In genomic region chr10:120210096-120210495, GRCm38 (mm10) we compare ENCODE assay signal across 9 mouse cellular contexts. TPM values are rescaled to one million over a fixed set of nuclear protein-coding genes. Genes with fewer than 3 reads are reported as not detected.
DNase-seq lines count a peak whose midpoint lies in the region; ATAC-seq lines count a peak whose summit lies in the region.
"Had no signal": no experiment of that assay in that cellular context is flagged by ENCODE, and none has a peak within 500 bp of the region (broad histone marks: within the 10 kb centered on the region; RNA-seq: fewer than 3 reads in every experiment).

No protein-coding gene starts in this region.

- H3K4me3 ChIP-seq in erythroblast, embryonic 14.5 days (replicated peaks), result peak overlapping the region; percentile 89
- peak overlapping the region; percentile 95; the same call in 1 of the 2 replicates for H3K4me3 ChIP-seq in limb, embryonic 12.5 days (replicated peaks)
- no peak overlapping the region for H3K4me3 ChIP-seq in limb, embryonic 10.5 days
- 0 out of 2 replicates have a peak overlapping the region, but pooled peaks have one; percentile 92 for H3K4me3 ChIP-seq in intestine, embryonic 15.5 days (replicated peaks)
- peak overlapping the region; percentile 97 for H3K4me3 ChIP-seq in midbrain, embryonic 13.5 days (replicated peaks)

- no peak for DNase-seq in limb, embryonic 10.5 days (ENCODE audit: low spot score)
- no peak for DNase-seq in spleen, adult 18-20 months
- DNase-seq: lung, postnatal 4 days had no signal

- ATAC-seq in erythroblast, adult 5-6 weeks (replicated peaks; ENCODE audit: low FRiP score, poor library complexity, severe bottlenecking), result no peak
- no peak for ATAC-seq in limb, embryonic 12.5 days (ENCODE audit: insufficient number of reproducible peaks, insufficient read depth, low FRiP score, low TSS enrichment, low read depth)
- ATAC-seq in intestine, embryonic 15.5 days, result no peak
- ATAC-seq in midbrain, embryonic 13.5 days, result no peak
- ATAC-seq in cerebellum, adult (ENCODE audit: insufficient number of reproducible peaks, low FRiP score, low TSS enrichment), result no peak

- WGBS in limb, embryonic 12.5 days, result 88% methylated on average over 3 of the region's 3 CpGs
- 85% methylated on average over 3 of the region's 3 CpGs for WGBS in limb, embryonic 10.5 days
- 80% methylated on average over 3 of the region's 3 CpGs for WGBS in intestine, embryonic 15.5 days
- WGBS in midbrain, embryonic 13.5 days, result 96% methylated on average over 3 of the region's 3 CpGs

- H3K4me2 ChIP-seq in limb, embryonic 12.5 days, result peak overlapping the region; percentile 82; the same call in 1 of the 2 replicates
- H3K4me2 ChIP-seq in intestine, embryonic 15.5 days (replicated peaks), result peak overlapping the region; percentile 62
- H3K4me2 ChIP-seq in midbrain, embryonic 13.5 days (replicated peaks), result peak overlapping the region; percentile 74; the same call in 1 of the 2 replicates

- H3K27ac ChIP-seq in limb, embryonic 12.5 days, result no peak overlapping the region
- no peak overlapping the region for H3K27ac ChIP-seq in limb, embryonic 10.5 days
- H3K27ac ChIP-seq in intestine, embryonic 15.5 days, result no peak overlapping the region
- H3K27ac ChIP-seq in midbrain, embryonic 13.5 days, result no peak overlapping the region

- peaks cover 24% of the 10 kb centered on the region for H3K4me1 ChIP-seq in erythroblast, embryonic 14.5 days (ENCODE audit: control insufficient read depth)
- H3K4me1 ChIP-seq in limb, embryonic 12.5 days (replicated peaks), result peaks cover 8% of the 10 kb centered on the region
- H3K4me1 ChIP-seq in limb, embryonic 10.5 days, result peaks cover 11% of the 10 kb centered on the region
- peaks cover 3% of the 10 kb centered on the region; the same call in 1 of the 2 replicates for H3K4me1 ChIP-seq in intestine, embryonic 15.5 days (replicated peaks)
- peaks cover 10% of the 10 kb centered on the region for H3K4me1 ChIP-seq in midbrain, embryonic 13.5 days (replicated peaks)

- peaks cover 12% of the 10 kb centered on the region for H3K36me3 ChIP-seq in erythroblast, embryonic 14.5 days (ENCODE audit: control insufficient read depth)
- peaks cover 13% of the 10 kb centered on the region; the same call in 1 of the 2 replicates for H3K36me3 ChIP-seq in limb, embryonic 12.5 days
- H3K36me3 ChIP-seq in limb, embryonic 10.5 days, result peaks cover 11% of the 10 kb centered on the region
- H3K36me3 ChIP-seq in intestine, embryonic 15.5 days, result no peaks in the 10 kb centered on the region
- no peaks in the 10 kb centered on the region; the same call in 1 of the 2 replicates for H3K36me3 ChIP-seq in midbrain, embryonic 13.5 days

- no peak overlapping the region for H3K9ac ChIP-seq in limb, embryonic 12.5 days (replicated peaks)
- no peak overlapping the region for H3K9ac ChIP-seq in intestine, embryonic 15.5 days
- no peak overlapping the region for H3K9ac ChIP-seq in midbrain, embryonic 13.5 days (replicated peaks)

- H3K9me3 ChIP-seq in erythroblast, embryonic 14.5 days (ENCODE audit: control insufficient read depth, low read length), result 0 out of 2 replicates have a peak, but pooled peaks cover 3% of the 10 kb centered on the region
- peaks cover 7% of the 10 kb centered on the region for H3K9me3 ChIP-seq in limb, embryonic 12.5 days
- H3K9me3 ChIP-seq in limb, embryonic 10.5 days (replicated peaks), result no peaks in the 10 kb centered on the region
- H3K9me3 ChIP-seq in intestine, embryonic 15.5 days, result no peaks in the 10 kb centered on the region
- 0 out of 2 replicates have a peak, but pooled peaks cover 6% of the 10 kb centered on the region for H3K9me3 ChIP-seq in midbrain, embryonic 13.5 days

- no peaks in the 10 kb centered on the region for H3K27me3 ChIP-seq in erythroblast, embryonic 14.5 days (ENCODE audit: control insufficient read depth)
- no peaks in the 10 kb centered on the region for H3K27me3 ChIP-seq in limb, embryonic 12.5 days
- no peaks in the 10 kb centered on the region for H3K27me3 ChIP-seq in limb, embryonic 10.5 days (ENCODE audit: low read depth, poor library complexity, severe bottlenecking)
- H3K27me3 ChIP-seq in intestine, embryonic 15.5 days (replicated peaks), result no peaks in the 10 kb centered on the region
- 0 out of 2 replicates have a peak, but pooled peaks cover 2% of the 10 kb centered on the region for H3K27me3 ChIP-seq in midbrain, embryonic 13.5 days

RNA-seq across cellular contexts. Expression of gene Irak3, which starts 8.2 kb away (rescaled TPM):
- polyA plus RNA-seq in erythroblast, embryonic 14.5 days (2012), result 0.03 TPM in 1 of 2 replicates, not detected in the other
- total RNA-seq in erythroblast, adult 5-6 weeks (2015; ENCODE audit: low replicate concordance), result 17.3 and 37.1 TPM in 2 replicates
- total RNA-seq in erythroblast, adult 5-6 weeks (2017; ENCODE audit: low replicate concordance), result 5.7 and 9.2 TPM in 2 replicates
- 0.81 and 1.0 TPM in 2 replicates for polyA plus RNA-seq in limb, embryonic 12.5 days (2016; fragmentation: Nextera tagmentation; extraction: Ambion mirVana)
- 0.55 and 0.78 TPM in 2 replicates for polyA plus RNA-seq in limb, embryonic 10.5 days (2016; fragmentation: Nextera tagmentation; extraction: Ambion mirVana)
- 1.0 and 1.2 TPM in 2 replicates for polyA plus RNA-seq in intestine, embryonic 15.5 days (2015; fragmentation: Nextera tagmentation; extraction: Ambion mirVana)
- polyA plus RNA-seq in midbrain, embryonic 13.5 days (2015; fragmentation: Nextera tagmentation; extraction: Ambion mirVana), result 0.24 and 0.36 TPM in 2 replicates

RNA-seq across cellular contexts. Expression of gene Tmbim4, which starts 8.7 kb away (rescaled TPM):
- 4.8 and 4.9 TPM in 2 replicates for polyA plus RNA-seq in erythroblast, embryonic 14.5 days (2012)
- 53.4 and 61.2 TPM in 2 replicates for total RNA-seq in erythroblast, adult 5-6 weeks (2015; ENCODE audit: low replicate concordance)
- total RNA-seq in erythroblast, adult 5-6 weeks (2017; ENCODE audit: low replicate concordance), result 48.5 and 53.2 TPM in 2 replicates
- 66.5 and 78.7 TPM in 2 replicates for polyA plus RNA-seq in limb, embryonic 12.5 days (2016; fragmentation: Nextera tagmentation; extraction: Ambion mirVana)
- polyA plus RNA-seq in limb, embryonic 10.5 days (2016; fragmentation: Nextera tagmentation; extraction: Ambion mirVana), result 74.3 and 77.6 TPM in 2 replicates
- 117 and 131 TPM in 2 replicates for polyA plus RNA-seq in intestine, embryonic 15.5 days (2015; fragmentation: Nextera tagmentation; extraction: Ambion mirVana)
- polyA plus RNA-seq in midbrain, embryonic 13.5 days (2015; fragmentation: Nextera tagmentation; extraction: Ambion mirVana), result 95.0 and 98.6 TPM in 2 replicates

RNA-seq across cellular contexts. Expression of gene Llph, which starts 16.8 kb away (rescaled TPM):
- 4.3 and 4.5 TPM in 2 replicates for polyA plus RNA-seq in erythroblast, embryonic 14.5 days (2012)
- 14.8 and 17.6 TPM in 2 replicates for total RNA-seq in erythroblast, adult 5-6 weeks (2015; ENCODE audit: low replicate concordance)
- 15.8 and 27.3 TPM in 2 replicates for total RNA-seq in erythroblast, adult 5-6 weeks (2017; ENCODE audit: low replicate concordance)
- polyA plus RNA-seq in limb, embryonic 12.5 days (2016; fragmentation: Nextera tagmentation; extraction: Ambion mirVana), result 47.7 and 50.0 TPM in 2 replicates
- 61.6 and 70.2 TPM in 2 replicates for polyA plus RNA-seq in limb, embryonic 10.5 days (2016; fragmentation: Nextera tagmentation; extraction: Ambion mirVana)
- polyA plus RNA-seq in intestine, embryonic 15.5 days (2015; fragmentation: Nextera tagmentation; extraction: Ambion mirVana), result 53.6 and 56.0 TPM in 2 replicates
- polyA plus RNA-seq in midbrain, embryonic 13.5 days (2015; fragmentation: Nextera tagmentation; extraction: Ambion mirVana), result 45.5 and 46.7 TPM in 2 replicates

Comparison
In these comparisons a context has a peak if more than half of its experiments do, and no peak if none do; other contexts are left out.
1. RNA of gene Tmbim4, which starts 8.7 kb away (polyA plus RNA-seq): 117 to 131 TPM in intestine, embryonic 15.5 days, 95.0 to 98.6 TPM in midbrain, embryonic 13.5 days, 66.5 to 78.7 TPM in limb, embryonic 12.5 days and 74.3 to 77.6 TPM in limb, embryonic 10.5 days; 4.8 to 4.9 TPM in erythroblast, embryonic 14.5 days; every median in the first group is over 10 times any median in the second.
2. Peak in every context shown above with its lines, with median percentiles within 50 percentile points of each other: H3K4me2 ChIP-seq.